Mouse (Mus musculus) pancreas, adult 10 weeks (tissue): ENCODE measurements around the gene Mcpt1. TPM values are rescaled to one million over a fixed set of nuclear protein-coding genes. Genes with fewer than 3 reads are reported as not detected.

Experiments
- polyA plus RNA-seq: library from polyadenylated mRNA; stranded (reverse); fragments of 350-450 nt; fragmentation: Illumina TruSeq; extraction: RNeasy Lipid Tissue Mini Kit (QIAGEN cat#74804); gene quantifications from one replicate; pipeline ENCODE4 v1.2.3, GENCODE M21; 2015; ENCODE audit warnings: low read depth, low replicate concordance; ENCODE audit not compliant: insufficient read depth

The Mcpt1 gene
- not detected for polyA plus RNA-seq

GRCm38 (mm10) chr14:56017671-56018070 is at the start of gene Mcpt1:
Gene Mcpt1, plus strand, starts transcription at chr14:56017971.

GRCm38 (mm10) chr14:56030395-56030794 is 12.6 kb downstream of the Mcpt1 start, which contains the start of gene Mcpt9:
Gene Mcpt9, minus strand, starts transcription at chr14:56030495.

GRCm38 (mm10) chr14:56041792-56042191 is 24.0 kb downstream of the Mcpt1 start, which contains the start of gene Mcpt2:
Gene Mcpt2, plus strand, starts transcription at chr14:56042041.

GRCm38 (mm10) chr14:56062213-56062612 is 44.4 kb downstream of the Mcpt1 start, which contains the start of gene Mcpt4:
Gene Mcpt4, minus strand, starts transcription at chr14:56062313.

Other genes with a start within 250 kb of the Mcpt1 start
- gene Adcy4, start 233.9 kb upstream of the Mcpt1 start, polyA plus RNA-seq, result 14.4 TPM
- gene Ripk3, start 229.1 kb upstream of the Mcpt1 start, polyA plus RNA-seq, result 2.2 TPM
- 5.5 TPM for gene Nfatc4, start 194.8 kb upstream of the Mcpt1 start, polyA plus RNA-seq
- 2.1 TPM for gene Nynrin, start 164.0 kb upstream of the Mcpt1 start, polyA plus RNA-seq
- not detected for gene Cbln3, start 133.6 kb upstream of the Mcpt1 start, polyA plus RNA-seq
- gene Khnyn, start 133.0 kb upstream of the Mcpt1 start, polyA plus RNA-seq, result 5.2 TPM
- gene Sdr39u1, start 117.7 kb upstream of the Mcpt1 start, polyA plus RNA-seq, result 11.8 TPM
- 2.5 TPM for gene Cma1, start 73.3 kb upstream of the Mcpt1 start, polyA plus RNA-seq
- gene Cma2, start 67.0 kb upstream of the Mcpt1 start, polyA plus RNA-seq, result not detected
- gene Mcpt9, start 12.5 kb downstream of the Mcpt1 start, polyA plus RNA-seq, result not detected
- gene Mcpt2, start 24.1 kb downstream of the Mcpt1 start, polyA plus RNA-seq, result not detected
- gene Mcpt4, start 44.3 kb downstream of the Mcpt1 start, polyA plus RNA-seq, result not detected
- gene Mcpt8, start 67.3 kb downstream of the Mcpt1 start, polyA plus RNA-seq, result not detected
- not detected for gene Ctsg, start 84.6 kb downstream of the Mcpt1 start, polyA plus RNA-seq
- not detected for gene Gzme, start 102.7 kb downstream of the Mcpt1 start, polyA plus RNA-seq
- not detected for gene Gzmd, start 114.6 kb downstream of the Mcpt1 start, polyA plus RNA-seq
- gene Gzmg, start 141.6 kb downstream of the Mcpt1 start, polyA plus RNA-seq, result not detected
- not detected for gene Gzmn, start 156.6 kb downstream of the Mcpt1 start, polyA plus RNA-seq
- gene Gzmf, start 193.4 kb downstream of the Mcpt1 start, polyA plus RNA-seq, result not detected
- gene Gzmc, start 216.7 kb downstream of the Mcpt1 start, polyA plus RNA-seq, result not detected
- gene Gzmb, start 244.3 kb downstream of the Mcpt1 start, polyA plus RNA-seq, result not detected